ENCODE assay signal across 7 mouse cellular contexts in genomic region chr12:52005877-52006632, GRCm38 (mm10). TPM values are rescaled to one million over a fixed set of nuclear protein-coding genes. Genes with fewer than 3 reads are reported as not detected.
A peak's percentile ranks its signal among the peaks of the same experiment; 100 is the strongest.
DNase-seq lines count a peak whose midpoint lies in the region; ATAC-seq lines count a peak whose summit lies in the region.

Gene Dtd2, minus strand, starts transcription at chr12:52006501.

- peak; percentile 95 for DNase-seq in adrenal gland, adult 18-20 months (ENCODE audit: low spot score in 2 of 2)
- DNase-seq in embryo, embryonic 11 days, result peak; percentile 94
- peak; percentile 85 to 88 for DNase-seq in gastrocnemius, postnatal 36 days
- peak; percentile 92 for DNase-seq in left cerebral cortex, postnatal 36 days (ENCODE audit: low spot score in 2 of 2)
- peak; percentile 99 for DNase-seq in midbrain, embryonic 11.5 days (ENCODE audit: low spot score, missing footprints)
- DNase-seq in skeletal muscle tissue, adult 2 months (ENCODE audit: low read depth, low spot score), result peak; percentile 90

- H3K4me2 ChIP-seq in intestine, embryonic 16.5 days (ENCODE audit: low read depth, low read length), result peak within 1 kb of the TSS; percentile 75
- peak within 1 kb of the TSS; percentile 69 for H3K4me2 ChIP-seq in midbrain, embryonic 11.5 days

- H3K27me3 ChIP-seq in intestine, embryonic 16.5 days (replicated peaks; ENCODE audit: control insufficient read depth, insufficient read depth, low read length), result no peaks in the 10 kb centered on the region
- no peaks in the 10 kb centered on the region for H3K27me3 ChIP-seq in midbrain, embryonic 11.5 days (ENCODE audit: control insufficient read depth, insufficient read depth, low read length)

- peak within 1 kb of the TSS; percentile 81 for H3K9ac ChIP-seq in intestine, embryonic 16.5 days (ENCODE audit: low read depth, low read length)
- H3K9ac ChIP-seq in midbrain, embryonic 11.5 days (ENCODE audit: low read length), result peak within 1 kb of the TSS; percentile 85

- H3K4me3 ChIP-seq in intestine, embryonic 16.5 days (ENCODE audit: low read length), result peak within 1 kb of the TSS; percentile 80
- peak within 1 kb of the TSS; percentile 72 for H3K4me3 ChIP-seq in midbrain, embryonic 11.5 days (ENCODE audit: low read depth, low read length)

- intact Hi-C loops in gastrocnemius, postnatal 36 days (cut with DNase I), result no loop called here
- intact Hi-C loops in left cerebral cortex, postnatal 36 days (cut with DNase I), result no loop called here

- peak; percentile 96 for ATAC-seq in intestine, embryonic 16.5 days
- ATAC-seq in midbrain, embryonic 11.5 days (ENCODE audit: low FRiP score), result peak; percentile 95

- no peaks in the 10 kb centered on the region for H3K9me3 ChIP-seq in intestine, embryonic 16.5 days (ENCODE audit: control insufficient read depth, low read length)
- H3K9me3 ChIP-seq in midbrain, embryonic 11.5 days (ENCODE audit: control insufficient read depth, low read length), result no peaks in the 10 kb centered on the region

- H3K4me1 ChIP-seq in intestine, embryonic 16.5 days (ENCODE audit: control insufficient read depth, insufficient read depth, low read length), result 0 out of 2 replicates have a peak, but pooled peaks cover 3% of the 10 kb centered on the region
- H3K4me1 ChIP-seq in midbrain, embryonic 11.5 days (ENCODE audit: control insufficient read depth, insufficient read depth, low read length), result no peaks in the 10 kb centered on the region

- 1% methylated on average over 46 of the region's 46 CpGs for WGBS in intestine, embryonic 16.5 days
- WGBS in midbrain, embryonic 11.5 days, result 3% methylated on average over 46 of the region's 46 CpGs

- no peaks in the 10 kb centered on the region for H3K36me3 ChIP-seq in intestine, embryonic 16.5 days (ENCODE audit: control insufficient read depth, insufficient read depth, low read length)
- no peaks in the 10 kb centered on the region for H3K36me3 ChIP-seq in midbrain, embryonic 11.5 days (ENCODE audit: control insufficient read depth, insufficient read depth, low read length)

- H3K27ac ChIP-seq in intestine, embryonic 16.5 days (ENCODE audit: low read length), result peak within 1 kb of the TSS; percentile 68
- peak within 1 kb of the TSS; percentile 57 for H3K27ac ChIP-seq in midbrain, embryonic 11.5 days (ENCODE audit: low read depth, low read length)

RNA-seq across cellular contexts. Expression of gene Dtd2, which starts in this region (rescaled TPM):
- 10 to 100 TPM; 11.2 to 18.0 TPM for total RNA-seq in adrenal gland, adult 18-20 months (2021)
- 1 to 10 TPM; 3.6 to 3.9 TPM for total RNA-seq in gastrocnemius, postnatal 36 days (2021)
- 26.5 and 26.8 TPM in 2 replicates for polyA plus RNA-seq in intestine, embryonic 16.5 days (2015; fragmentation: Nextera tagmentation; extraction: Ambion mirVana)
- total RNA-seq in left cerebral cortex, postnatal 36 days (2021), result 10 to 100 TPM in 1 of 2 experiments, 1 to 10 TPM in 1; 9.4 to 11.6 TPM
- polyA plus RNA-seq in midbrain, embryonic 11.5 days (2014; fragmentation: Nextera tagmentation; extraction: Ambion mirVana), result 24.1 and 27.4 TPM in 2 replicates

Comparison
In these comparisons a context has a peak if more than half of its experiments do, and no peak if none do; other contexts are left out.
1. Peak in every context shown above with its lines: DNase-seq, ATAC-seq, H3K4me3 ChIP-seq and H3K27ac ChIP-seq.